Mouse (Mus musculus) C2C12 (cell line): ENCODE measurements around the gene Tmcc2. TPM values are rescaled to one million over a fixed set of nuclear protein-coding genes. Genes with fewer than 3 reads are reported as not detected.

ENCODE experiments used
- H3K27me3 ChIP-seq: one replicate; pipeline ENCODE4 v1.6.1; 2011; ENCODE audit not compliant: control insufficient read depth, insufficient read depth, insufficient read length
- H3K36me3 ChIP-seq: one replicate; pipeline ENCODE4 v1.6.1; 2011; ENCODE audit not compliant: control insufficient read depth, insufficient read depth
- H3K4me3 ChIP-seq: one replicate; pipeline ENCODE4 v1.5.1; 2011; ENCODE audit warnings: mild to moderate bottlenecking, control low read depth; ENCODE audit not compliant: poor library complexity, insufficient read depth, severe bottlenecking
- H3K79me2 ChIP-seq: one replicate; pipeline ENCODE4 v1.6.1; 2011; ENCODE audit not compliant: control insufficient read depth, insufficient read depth
- H3K79me3 ChIP-seq: one replicate; pipeline ENCODE4 v1.6.1; 2011; ENCODE audit warnings: low read depth, control low read depth
- H3ac ChIP-seq: one replicate; pipeline ENCODE3; 2011; ENCODE audit warnings: low read depth; ENCODE audit not compliant: control insufficient read depth, insufficient read length
- CEBPB ChIP-seq: IDR thresholded peaks from one replicate; pipeline ENCODE4 v1.6.1; 2011; ENCODE audit warnings: low read depth, mild to moderate bottlenecking, control low read depth, moderate library complexity
- CTCF ChIP-seq: IDR thresholded peaks from one replicate; pipeline ENCODE4 v1.5.1; 2011; ENCODE audit not compliant: control insufficient read depth, insufficient read depth, insufficient read length
- FOSL1 ChIP-seq: IDR thresholded peaks from one replicate; pipeline ENCODE4 v1.8.0; 2011; ENCODE audit warnings: mild to moderate bottlenecking, low read length; ENCODE audit not compliant: poor library complexity, insufficient read depth, severe bottlenecking
- MAX ChIP-seq: IDR thresholded peaks from one replicate; pipeline ENCODE4 v1.6.1; 2011; ENCODE audit warnings: mild to moderate bottlenecking, control low read depth
- MYOD1 ChIP-seq: IDR thresholded peaks from one replicate; pipeline ENCODE4 v1.6.1; 2011; ENCODE audit warnings: low read depth; ENCODE audit not compliant: control insufficient read depth, insufficient read length
- MYOG ChIP-seq: IDR thresholded peaks from one replicate; pipeline ENCODE4 v1.6.1; 2011; ENCODE audit not compliant: control insufficient read depth, insufficient read length; ENCODE audit errors: extremely low read depth
- USF1 ChIP-seq: IDR thresholded peaks from one replicate; pipeline ENCODE4 v1.6.1; 2011; ENCODE audit warnings: low read depth, mild to moderate bottlenecking, control low read depth, moderate library complexity
- polyA plus RNA-seq: library from polyadenylated mRNA; unstranded; fragments of >200 nt; fragmentation: generic; extraction: Trizol; gene quantifications from one replicate; pipeline ENCODE4 v1.2.1, GENCODE M21; 2012; ENCODE audit warnings: missing spikeins

The Tmcc2 gene
- polyA plus RNA-seq, 1 experiment, result 37.3 TPM

- Histone ChIP-seq H3K4me3 (no peak overlapping the region), H3K27me3 (no peaks in the 10 kb centered on the region), H3K36me3 (peaks cover 10% of the 10 kb centered on the region), H3K79me3 (peaks cover 4% of the 10 kb centered on the region), H3ac (no peak overlapping the region), H3K79me2 (peaks cover 32% of the 10 kb centered on the region)
- TF ChIP-seq CTCF, result no peak
- TF ChIP-seq MAX, result no peak
- TF ChIP-seq MYOD1, result no peak
- no peak for TF ChIP-seq MYOG
- TF ChIP-seq FOSL1, result no peak
- no peak for TF ChIP-seq USF1
- no peak for TF ChIP-seq CEBPB
Measured at GRCm38 (mm10) chr1:132348401-132348800, 42.7 kb downstream of the Tmcc2 start.

DNA sequence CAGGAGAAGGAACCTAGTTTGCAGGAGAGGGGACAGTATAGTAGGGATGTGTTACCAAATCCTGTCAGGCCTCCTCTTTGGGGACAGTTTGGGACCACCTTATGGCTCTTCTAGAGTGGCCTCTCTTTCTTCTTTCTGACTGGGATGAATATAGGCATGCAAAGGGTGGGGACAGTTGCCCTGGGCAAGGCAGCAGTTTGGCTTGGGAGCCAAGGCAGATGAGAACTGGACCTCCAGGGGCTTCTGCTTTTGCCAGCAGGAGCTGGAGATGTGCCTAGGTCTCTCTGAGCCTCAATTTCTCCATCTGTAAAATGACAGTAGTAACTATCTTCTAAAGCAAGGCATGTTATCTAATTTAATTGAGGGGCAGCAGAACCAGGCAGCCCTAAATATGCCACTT lies 44.1 kb downstream of the Tmcc2 start:
- no peak overlapping the region for H3K4me3 ChIP-seq
- H3ac ChIP-seq, result peak overlapping the region; percentile 55
- H3K27me3 ChIP-seq, result no peaks in the 10 kb centered on the region
- TF ChIP-seq FOSL1 (no peak), MYOG (no peak)
- H3K79me3 ChIP-seq, result peaks cover 6% of the 10 kb centered on the region
- peaks cover 10% of the 10 kb centered on the region for H3K36me3 ChIP-seq
- peaks cover 46% of the 10 kb centered on the region for H3K79me2 ChIP-seq

DNA sequence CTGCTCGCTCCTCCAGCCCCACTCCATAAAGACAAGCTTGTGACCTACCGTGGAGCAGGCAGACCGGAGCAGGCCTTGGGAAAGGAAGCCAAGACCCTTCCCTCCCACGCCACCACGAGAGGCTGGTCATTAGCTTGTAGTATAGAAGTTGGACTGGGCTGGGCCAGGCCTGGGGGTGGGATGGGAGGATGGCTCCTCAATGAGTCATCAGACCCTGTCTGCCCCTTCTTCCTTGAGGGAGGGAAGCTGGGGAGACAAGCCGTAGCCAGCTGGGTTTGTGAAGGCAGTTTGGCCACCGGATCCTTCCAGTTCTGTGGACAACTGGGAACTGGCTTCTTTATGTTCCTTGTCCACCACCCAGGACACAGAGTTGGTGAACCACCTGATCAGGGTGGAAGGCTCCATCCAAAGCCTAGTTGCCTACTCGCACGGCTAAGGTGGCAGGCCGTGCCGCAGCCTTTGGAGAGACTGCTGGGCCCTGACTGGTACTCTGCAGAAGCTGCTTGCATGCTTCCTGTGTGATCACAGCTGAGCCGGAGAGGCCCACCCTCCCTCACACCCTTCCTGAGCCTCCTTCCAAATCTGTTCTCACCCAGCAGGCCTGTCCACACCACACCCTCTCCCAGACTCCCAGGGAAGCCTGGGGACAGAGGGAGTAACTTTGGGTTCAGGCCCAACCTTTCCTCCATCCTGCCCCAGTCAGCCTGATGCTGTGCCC lies 44.8 kb downstream of the Tmcc2 start:
- no peaks in the 10 kb centered on the region for H3K27me3 ChIP-seq

DNA sequence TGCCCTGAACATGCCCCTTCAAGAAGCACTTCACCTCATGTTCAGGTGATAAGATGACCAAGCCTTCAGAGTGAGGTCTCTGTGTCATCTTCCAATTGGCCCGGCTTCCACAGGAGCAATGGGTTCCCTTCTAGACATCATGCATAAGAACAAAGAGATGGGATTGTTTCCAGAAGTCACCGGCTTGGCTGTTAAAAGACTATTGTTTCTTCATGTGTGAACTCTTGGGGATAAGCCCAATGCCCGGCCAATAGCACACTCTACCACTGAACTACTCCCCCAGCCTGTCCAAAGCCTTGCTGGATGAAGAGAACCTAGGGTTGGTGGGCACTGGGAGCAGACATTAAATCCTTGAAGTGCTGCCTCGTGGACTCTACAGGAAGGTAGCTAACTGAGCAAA lies 45.6 kb downstream of the Tmcc2 start:
- peaks cover 6% of the 10 kb centered on the region for H3K79me3 ChIP-seq
- peaks cover 46% of the 10 kb centered on the region for H3K79me2 ChIP-seq
- H3ac ChIP-seq, result peak overlapping the region; percentile 18
- TF ChIP-seq CEBPB (no peak), MAX (no peak), MYOD1 (no peak), CTCF (no peak), FOSL1 (no peak), USF1 (no peak), MYOG (no peak)
- H3K27me3 ChIP-seq, result no peaks in the 10 kb centered on the region
- H3K4me3 ChIP-seq, result no peak overlapping the region
- H3K36me3 ChIP-seq, result peaks cover 10% of the 10 kb centered on the region

More for the DNA sequence above, 44.8 kb downstream of the Tmcc2 start:
- Histone ChIP-seq H3K36me3 (peaks cover 10% of the 10 kb centered on the region), H3K79me2 (peaks cover 46% of the 10 kb centered on the region), H3K79me3 (peaks cover 6% of the 10 kb centered on the region), H3ac (peak overlapping the region; percentile 55), H3K4me3 (no peak overlapping the region)
- peak; percentile 44 for TF ChIP-seq MAX
- TF ChIP-seq USF1, result no peak
- peak; percentile 46 for TF ChIP-seq MYOD1

DNA sequence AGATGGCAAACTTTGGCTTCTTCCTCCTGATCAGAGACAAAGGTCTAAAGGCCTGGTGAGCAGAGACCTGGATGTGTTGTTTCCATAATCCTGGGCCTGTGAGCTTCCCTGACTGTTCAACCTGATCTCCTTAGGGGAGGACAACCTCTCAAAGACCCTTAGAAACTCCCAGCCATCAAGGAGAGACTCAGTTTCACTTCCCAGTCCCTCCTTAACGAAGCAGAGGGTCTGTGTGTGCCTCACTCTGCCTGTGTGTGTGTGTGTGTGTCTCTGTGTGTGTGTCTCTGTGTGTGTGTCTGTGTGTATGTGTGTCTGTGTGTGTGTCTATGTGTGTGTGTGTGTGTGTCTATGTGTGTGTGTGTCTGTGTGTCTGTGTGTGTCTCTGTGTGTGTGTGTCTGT lies 47.4 kb downstream of the Tmcc2 start:
- no peak for TF ChIP-seq USF1
- TF ChIP-seq MAX, result no peak
- TF ChIP-seq CEBPB, result no peak
- no peak for TF ChIP-seq CTCF
- TF ChIP-seq FOSL1, result no peak
- TF ChIP-seq MYOD1, result no peak
- TF ChIP-seq MYOG, result no peak
- H3K4me3 ChIP-seq, result no peak overlapping the region
- no peaks in the 10 kb centered on the region for H3K27me3 ChIP-seq
- H3K79me3 ChIP-seq, result peaks cover 6% of the 10 kb centered on the region
- peaks cover 46% of the 10 kb centered on the region for H3K79me2 ChIP-seq
- H3ac ChIP-seq, result no peak overlapping the region
- H3K36me3 ChIP-seq, result peaks cover 10% of the 10 kb centered on the region

DNA sequence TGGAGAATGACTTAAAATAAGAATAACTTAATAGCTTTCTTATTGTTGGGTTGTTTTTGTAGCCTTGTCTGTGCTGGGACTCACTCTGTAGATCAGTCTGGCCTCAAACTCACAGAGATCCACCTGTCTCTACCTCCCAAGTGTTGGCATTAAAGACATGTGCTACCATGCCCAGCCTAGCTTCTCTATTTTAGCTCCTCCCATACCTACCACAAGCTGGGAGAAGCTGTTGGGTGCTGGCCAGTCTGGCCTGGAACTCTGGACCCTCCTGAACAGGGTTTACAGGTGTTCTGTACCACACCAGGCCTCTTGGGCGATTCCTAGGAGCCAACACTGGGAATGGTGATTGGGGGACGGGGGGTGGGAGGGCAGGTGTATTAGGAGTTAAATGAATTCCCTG lies 47.9 kb downstream of the Tmcc2 start:
- H3K4me3 ChIP-seq, result no peak overlapping the region
- peaks cover 10% of the 10 kb centered on the region for H3K36me3 ChIP-seq
- no peak for TF ChIP-seq CEBPB
- no peak for TF ChIP-seq MYOG
- TF ChIP-seq MYOD1, result no peak
- TF ChIP-seq FOSL1, result no peak
- no peak for TF ChIP-seq CTCF
- TF ChIP-seq USF1, result no peak
- no peak for TF ChIP-seq MAX
- H3ac ChIP-seq, result no peak overlapping the region
- peaks cover 6% of the 10 kb centered on the region for H3K79me3 ChIP-seq
- H3K79me2 ChIP-seq, result peaks cover 42% of the 10 kb centered on the region
- no peaks in the 10 kb centered on the region for H3K27me3 ChIP-seq

DNA sequence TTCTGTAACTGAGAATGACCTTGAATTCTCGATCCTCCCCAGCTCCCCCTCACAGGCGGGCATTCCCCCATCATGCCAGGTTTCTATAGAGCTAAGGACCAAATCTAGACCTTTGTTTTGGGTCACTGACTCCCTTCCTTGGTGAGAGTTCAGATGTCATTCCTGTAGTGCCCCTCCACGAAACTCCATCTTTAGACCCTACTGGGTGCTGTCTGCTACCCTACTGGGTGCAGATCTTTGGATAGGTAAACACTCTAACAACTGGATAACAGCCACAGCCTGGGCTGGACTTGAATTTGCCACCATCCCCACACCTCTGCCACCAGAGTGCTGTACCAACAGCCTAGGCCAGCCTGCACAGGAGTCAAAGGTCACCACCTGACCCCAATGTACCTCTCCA lies 48.6 kb downstream of the Tmcc2 start:
- Histone ChIP-seq H3K79me2 (peaks cover 35% of the 10 kb centered on the region), H3K79me3 (peaks cover 6% of the 10 kb centered on the region), H3K36me3 (peaks cover 10% of the 10 kb centered on the region), H3K4me3 (peak overlapping the region; percentile 2), H3ac (no peak overlapping the region), H3K27me3 (no peaks in the 10 kb centered on the region)
- TF ChIP-seq MYOG, result no peak
- TF ChIP-seq MAX, result no peak
- TF ChIP-seq CTCF, result no peak
- TF ChIP-seq MYOD1, result no peak
- no peak for TF ChIP-seq FOSL1
